Mouse (Mus musculus) heart, embryonic 10.5 days (tissue): ENCODE data around the gene Ppm1b. TPM values are rescaled to one million over a fixed set of nuclear protein-coding genes. Genes with fewer than 3 reads are reported as not detected.

Source experiments
- DNase-seq: peaks from one replicate; pipeline ENCODE4 v3.0.0-alpha.2; 2017; ENCODE audit warnings: low spot score
- H3K27ac ChIP-seq: fragments of 300-500 bp; sonication (generic); 2 replicates; pipeline ENCODE4 v1.5.1; 2016; ENCODE audit warnings: mild to moderate bottlenecking
- H3K27me3 ChIP-seq: fragments of 300-500 bp; sonication (generic); 2 replicates; pipeline ENCODE4 v1.6.1; 2016; ENCODE audit warnings: mild to moderate bottlenecking; ENCODE audit not compliant: poor library complexity, insufficient read depth, severe bottlenecking
- H3K36me3 ChIP-seq: fragments of 300-500 bp; sonication (generic); 2 replicates; pipeline ENCODE4 v1.6.1; 2016; ENCODE audit warnings: mild to moderate bottlenecking, moderate library complexity
- H3K4me1 ChIP-seq: fragments of 300-500 bp; sonication (generic); 2 replicates; pipeline ENCODE4 v1.6.1; 2016; ENCODE audit warnings: mild to moderate bottlenecking
- H3K4me3 ChIP-seq: fragments of 300-500 bp; sonication (generic); 2 replicates; pipeline ENCODE4 v1.5.1; 2016; ENCODE audit warnings: mild to moderate bottlenecking, moderate library complexity
- H3K9me3 ChIP-seq: fragments of 300-500 bp; sonication (generic); 2 replicates; pipeline ENCODE4 v1.6.1; 2016; ENCODE audit warnings: mild to moderate bottlenecking, moderate library complexity
- WGBS: fragments of 180-500 bp; shearing (Covaris S2); methylation state at CpG from one replicate; pipeline ENCODE4 v1.1.7; 2016; 5-methylcytosine and 5-hydroxymethylcytosine counted together
- polyA plus RNA-seq: library from polyadenylated mRNA; unstranded; fragments of >200 nt; fragmentation: Nextera tagmentation; extraction: Ambion mirVana; gene quantifications from 2 replicates; pipeline ENCODE4 v1.2.1, GENCODE M21; 2016

Gene Ppm1b
- polyA plus RNA-seq, 1 experiment from 2014 or later, result 74.3 TPM

DNA sequence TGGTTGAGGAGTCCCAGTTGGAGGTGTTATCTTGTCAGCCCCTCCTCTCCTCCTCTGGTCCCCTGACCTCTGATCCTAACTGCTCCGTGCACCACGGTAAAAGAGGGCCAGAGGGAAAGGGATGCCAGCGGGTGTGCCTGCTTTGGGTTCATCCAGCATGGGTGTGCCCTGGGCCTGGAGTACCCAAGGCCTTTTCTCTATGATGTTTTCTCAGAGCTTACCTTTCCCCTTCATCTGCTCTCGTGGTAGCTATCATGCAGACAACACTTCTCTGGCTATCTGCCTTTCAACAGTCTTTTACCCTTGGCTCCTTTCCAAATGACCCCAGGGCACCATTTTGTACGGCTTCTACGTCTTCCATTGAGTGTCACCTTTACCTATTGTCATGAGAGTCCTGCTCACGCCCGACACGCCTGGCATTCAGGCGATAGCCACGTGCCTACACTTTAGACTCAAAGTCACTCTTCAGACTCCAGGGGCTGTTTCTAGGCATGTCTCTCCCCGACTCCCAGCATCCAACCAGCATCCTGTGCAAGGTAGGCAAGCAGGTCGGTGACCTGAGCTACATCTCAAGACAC lies 15.2 kb upstream of the Ppm1b start:
- peaks cover 3% of the 10 kb centered on the region for H3K4me1 ChIP-seq
- no peak overlapping the region for H3K27ac ChIP-seq
- no peaks in the 10 kb centered on the region for H3K27me3 ChIP-seq
- no peaks in the 10 kb centered on the region for H3K36me3 ChIP-seq
- WGBS, result 74% methylated on average over 13 of the region's 13 CpGs
- H3K9me3 ChIP-seq, result no peaks in the 10 kb centered on the region
- no peak overlapping the region for H3K4me3 ChIP-seq
- DNase-seq, result no peak

DNA sequence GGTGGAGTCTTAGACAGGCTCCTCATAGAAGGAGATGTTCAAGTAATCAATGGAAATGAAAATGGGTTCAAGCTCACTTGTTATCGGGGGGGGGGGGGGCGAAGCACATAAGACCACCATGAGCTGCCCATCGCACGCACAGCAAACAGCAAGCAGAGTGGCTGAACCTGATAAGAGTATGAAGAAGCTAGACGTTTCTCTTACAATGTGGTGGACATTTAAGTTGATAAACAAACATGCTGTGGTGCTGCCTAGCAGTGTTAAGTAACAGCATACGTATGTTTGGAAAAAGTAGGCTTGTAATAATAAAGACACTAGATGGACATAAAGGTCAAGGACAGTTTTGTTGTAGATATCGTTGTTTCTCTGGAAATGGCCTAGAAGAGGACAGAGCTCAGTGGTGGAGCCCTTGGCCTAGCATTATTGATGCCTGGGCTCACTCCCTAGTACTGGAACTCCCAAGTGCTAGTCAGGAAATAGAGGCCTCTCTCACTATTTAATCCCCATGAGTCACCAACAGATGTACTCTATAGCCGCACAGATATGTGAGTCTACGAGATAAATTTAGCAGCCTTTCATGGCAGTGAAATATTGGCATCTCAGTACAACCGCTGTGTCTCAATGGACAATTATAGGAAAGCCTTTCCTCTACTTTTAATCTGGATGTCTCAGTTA lies 14.0 kb upstream of the Ppm1b start:
- Histone ChIP-seq H3K36me3 (no peaks in the 10 kb centered on the region), H3K27me3 (no peaks in the 10 kb centered on the region), H3K27ac (no peak overlapping the region), H3K9me3 (no peaks in the 10 kb centered on the region), H3K4me3 (no peak overlapping the region), H3K4me1 (peaks cover 3% of the 10 kb centered on the region)
- WGBS, result 64% methylated on average over 10 of the region's 10 CpGs
- DNase-seq, result no peak

DNA sequence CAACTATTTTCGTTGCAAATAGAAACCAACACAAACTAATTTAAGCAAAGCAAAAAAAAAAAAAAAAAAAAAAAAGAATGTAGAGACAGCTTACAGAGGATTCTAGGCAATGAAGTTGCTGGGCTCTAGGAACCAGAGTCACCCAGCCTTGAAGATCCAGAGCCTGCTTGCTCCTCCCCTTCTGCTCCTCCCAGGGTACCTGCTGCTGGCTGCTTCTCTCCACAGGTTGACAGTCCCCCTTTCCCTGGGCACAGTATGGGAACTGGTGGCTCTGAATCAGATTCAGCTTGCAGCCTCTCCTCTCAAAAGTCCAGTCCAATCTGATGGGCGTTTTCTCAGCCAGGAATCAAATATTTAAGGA lies 13.5 kb upstream of the Ppm1b start:
- 62% methylated on average over 2 of the region's 2 CpGs for WGBS
- Histone ChIP-seq H3K36me3 (no peaks in the 10 kb centered on the region), H3K27ac (no peak overlapping the region), H3K4me3 (no peak overlapping the region), H3K9me3 (no peaks in the 10 kb centered on the region), H3K27me3 (no peaks in the 10 kb centered on the region), H3K4me1 (peaks cover 3% of the 10 kb centered on the region)
- no peak for DNase-seq

DNA sequence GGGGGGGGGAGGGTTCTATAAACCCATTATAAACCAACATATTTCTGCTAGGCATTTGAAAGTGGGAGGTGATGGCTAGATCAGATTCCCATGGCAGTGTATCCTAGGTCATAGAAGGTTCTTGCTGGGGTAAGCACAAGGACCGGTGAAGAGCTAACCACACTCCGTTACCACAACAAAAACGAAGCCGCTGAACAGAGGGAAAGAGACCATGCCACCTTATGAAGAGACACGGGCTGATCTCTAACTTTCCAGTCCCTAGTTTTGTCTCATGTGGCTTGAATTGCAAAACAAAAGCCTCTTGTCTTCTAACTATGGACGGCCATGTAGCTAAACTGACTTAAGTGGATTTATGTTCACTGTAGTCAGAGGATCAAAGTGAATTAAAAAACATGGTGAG lies 12.2 kb upstream of the Ppm1b start:
- H3K4me3 ChIP-seq, result no peak overlapping the region
- H3K27me3 ChIP-seq, result no peaks in the 10 kb centered on the region
- no peaks in the 10 kb centered on the region for H3K9me3 ChIP-seq
- WGBS, result 90% methylated on average over 6 of the region's 6 CpGs
- DNase-seq, result no peak
- no peaks in the 10 kb centered on the region for H3K36me3 ChIP-seq
- H3K4me1 ChIP-seq, result peaks cover 3% of the 10 kb centered on the region
- no peak overlapping the region for H3K27ac ChIP-seq

DNA sequence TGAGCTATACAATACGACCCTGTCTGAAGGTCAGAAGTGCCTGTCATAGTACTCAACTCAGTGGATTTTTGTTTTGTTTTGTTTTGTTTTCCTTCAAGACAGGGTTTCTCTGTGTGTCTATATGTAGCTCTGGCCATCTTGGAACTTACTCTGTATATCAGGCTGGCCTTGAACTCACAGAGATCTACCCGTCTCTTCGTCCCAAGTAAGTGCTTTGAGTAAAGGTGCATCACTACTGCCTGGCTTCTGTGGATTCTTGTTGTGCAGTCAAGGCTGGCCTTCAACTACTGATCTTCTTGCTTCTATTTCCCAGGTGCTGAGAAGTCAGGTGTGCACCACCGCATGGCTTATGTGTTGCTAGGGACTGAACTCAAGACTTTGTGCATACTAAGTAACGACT lies 4.0 kb upstream of the Ppm1b start:
- Histone ChIP-seq H3K27ac (no peak overlapping the region), H3K27me3 (no peaks in the 10 kb centered on the region), H3K4me3 (no peak overlapping the region), H3K36me3 (no peaks in the 10 kb centered on the region), H3K9me3 (no peaks in the 10 kb centered on the region), H3K4me1 (no peaks in the 10 kb centered on the region)
- 90% methylated on average over 5 of the region's 5 CpGs for WGBS
- no peak for DNase-seq

DNA sequence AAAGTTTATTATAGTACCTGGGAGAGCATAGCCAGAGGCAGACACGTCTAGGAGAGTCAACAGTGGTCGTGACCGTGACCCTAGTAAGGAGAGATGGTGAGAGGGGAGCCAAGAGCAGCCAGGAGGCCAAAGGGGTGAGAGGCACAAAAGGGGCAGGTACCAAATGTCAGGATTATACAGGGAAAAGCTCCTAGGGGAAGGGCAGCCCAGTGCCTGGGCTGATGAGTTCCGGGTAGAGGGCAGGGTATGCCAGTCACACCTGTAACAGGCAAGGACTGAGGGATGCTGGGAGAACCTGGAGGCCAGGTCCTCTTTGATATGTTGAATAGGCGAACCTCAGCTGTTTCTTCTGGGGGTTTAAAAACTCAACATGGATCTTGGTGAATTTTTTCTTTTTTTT lies 2.8 kb upstream of the Ppm1b start:
- no peak for DNase-seq
- Histone ChIP-seq H3K27ac (no peak overlapping the region), H3K27me3 (no peaks in the 10 kb centered on the region), H3K9me3 (no peaks in the 10 kb centered on the region), H3K36me3 (no peaks in the 10 kb centered on the region), H3K4me1 (no peaks in the 10 kb centered on the region), H3K4me3 (no peak overlapping the region)
- WGBS, result 83% methylated on average over 5 of the region's 5 CpGs

DNA sequence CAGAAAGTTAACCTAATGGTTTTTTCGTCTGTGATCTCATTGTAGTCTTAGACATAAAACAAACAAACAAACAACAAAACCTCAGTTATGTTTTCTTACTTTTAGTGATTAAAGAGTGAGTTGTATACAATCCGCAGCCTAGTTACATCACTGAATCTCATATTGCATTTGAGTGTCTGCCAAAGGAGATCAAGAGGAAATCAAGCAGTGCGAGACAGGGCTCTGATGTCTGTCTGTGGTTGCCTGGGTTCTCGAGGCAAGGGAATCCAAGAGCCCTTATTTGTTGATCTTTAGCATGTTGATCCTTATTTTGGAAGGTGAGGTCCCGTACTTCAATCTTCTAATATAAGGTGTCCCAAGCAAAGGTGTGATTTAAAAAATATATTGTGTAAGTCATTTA lies 1.7 kb upstream of the Ppm1b start:
- 89% methylated on average over 5 of the region's 5 CpGs for WGBS
- Histone ChIP-seq H3K4me1 (peaks cover 10% of the 10 kb centered on the region), H3K27ac (no peak overlapping the region), H3K9me3 (no peaks in the 10 kb centered on the region), H3K27me3 (no peaks in the 10 kb centered on the region), H3K36me3 (no peaks in the 10 kb centered on the region), H3K4me3 (no peak overlapping the region)
- DNase-seq, result no peak

DNA sequence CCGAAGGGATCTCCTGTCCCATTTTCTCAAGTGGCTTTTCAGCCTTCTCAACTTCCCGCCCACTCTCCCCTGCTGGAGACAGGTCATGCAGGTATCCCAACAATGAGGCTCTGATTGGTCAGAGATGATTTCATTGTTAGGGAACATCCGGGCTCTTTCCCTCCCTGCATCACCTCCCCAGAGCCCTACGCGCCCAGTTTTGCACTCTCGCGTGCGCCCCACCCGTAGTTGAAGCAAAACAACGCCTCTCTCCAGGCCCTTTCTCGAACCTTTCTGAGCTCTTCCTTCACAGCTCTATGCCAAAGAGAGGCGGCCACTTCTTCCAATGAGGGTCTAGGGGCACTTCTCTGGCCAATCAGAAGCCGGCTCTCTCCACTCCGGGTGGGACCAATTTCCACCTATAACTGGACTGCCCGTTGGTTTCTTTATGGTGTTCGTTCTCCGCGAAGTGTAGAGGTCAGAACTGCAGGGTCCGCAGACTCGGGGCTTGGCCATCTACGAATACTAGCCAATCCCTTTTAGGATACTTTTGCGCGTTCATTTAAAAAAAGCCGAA lies 468 bp downstream of the Ppm1b start:
- Histone ChIP-seq H3K36me3 (no peaks in the 10 kb centered on the region), H3K9me3 (no peaks in the 10 kb centered on the region), H3K27me3 (no peaks in the 10 kb centered on the region), H3K27ac (peak overlapping the region; percentile 91), H3K4me3 (peak overlapping the region; percentile 98), H3K4me1 (peaks cover 16% of the 10 kb centered on the region)
- under 1% methylated on average over 24 of the region's 24 CpGs for WGBS
- peak; percentile 98 for DNase-seq

DNA sequence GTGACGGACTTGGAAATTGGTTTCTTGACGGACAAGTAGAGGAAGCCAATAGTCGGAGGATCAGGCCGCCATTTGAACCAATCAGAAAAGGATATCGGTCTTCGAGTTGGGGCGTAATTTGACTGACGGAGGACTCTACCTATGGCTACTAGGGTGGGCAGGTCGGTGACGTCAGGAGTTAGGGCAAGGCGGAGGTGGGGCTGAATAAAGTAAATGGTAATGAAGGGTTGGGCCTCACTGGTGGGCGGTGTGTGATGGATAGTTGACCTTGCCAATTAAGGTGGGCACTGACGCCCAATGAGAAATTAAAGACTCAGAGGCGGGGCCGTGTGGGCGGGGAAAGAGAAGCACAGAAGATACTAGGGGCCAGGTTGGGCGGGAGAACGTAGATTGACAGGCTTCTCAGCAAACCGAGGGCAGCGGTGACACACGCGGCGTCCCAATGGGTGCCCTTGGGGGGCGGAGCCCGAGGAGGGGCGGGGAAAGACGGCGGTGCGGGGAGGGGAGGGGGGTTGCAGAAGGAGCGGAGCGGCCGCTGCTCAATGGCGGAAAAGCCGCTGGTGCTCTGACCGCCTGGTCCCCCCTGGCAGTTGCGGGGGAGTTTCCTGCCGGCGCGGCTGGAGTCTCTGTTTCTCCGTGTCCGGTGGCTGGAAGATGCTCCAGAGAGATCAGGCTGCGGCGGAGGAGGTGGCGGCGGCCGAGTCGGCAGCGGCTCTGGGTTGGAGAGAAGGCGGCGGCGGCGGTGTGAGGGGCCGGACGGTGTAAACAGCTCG lies 1.1 kb downstream of the Ppm1b start:
- H3K4me3 ChIP-seq, result peak overlapping the region; percentile 98
- H3K36me3 ChIP-seq, result no peaks in the 10 kb centered on the region
- H3K9me3 ChIP-seq, result no peaks in the 10 kb centered on the region
- under 1% methylated on average over 55 of the region's 55 CpGs for WGBS
- H3K27me3 ChIP-seq, result no peaks in the 10 kb centered on the region
- peaks cover 16% of the 10 kb centered on the region for H3K4me1 ChIP-seq
- peak; percentile 100 for DNase-seq
- peak overlapping the region; percentile 98 for H3K27ac ChIP-seq

DNA sequence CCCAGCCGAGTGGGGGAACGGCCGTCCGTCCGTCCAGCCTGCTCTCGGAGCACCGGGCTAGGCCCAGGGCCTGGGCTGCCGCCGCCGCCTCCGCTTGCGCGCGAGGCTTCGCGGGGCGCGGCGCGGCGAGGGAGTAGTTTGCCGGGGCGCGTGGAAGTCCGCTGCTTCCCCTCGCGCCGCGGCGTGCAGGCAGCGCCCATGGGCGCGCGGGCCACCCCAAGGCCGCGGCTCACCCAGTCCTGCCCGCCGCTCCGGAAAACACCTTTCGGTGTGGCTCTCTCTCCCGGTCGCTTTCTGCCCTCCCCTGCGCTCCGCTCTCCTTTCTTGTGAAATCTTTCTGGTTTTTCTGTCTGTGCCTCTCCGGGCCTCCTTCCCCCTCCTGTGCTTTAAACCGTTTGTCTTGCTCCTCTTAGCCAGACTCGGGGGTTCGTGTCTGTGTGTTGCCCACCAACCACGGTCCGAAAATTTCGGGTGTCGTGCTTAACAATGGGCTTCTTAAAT lies 1.9 kb downstream of the Ppm1b start:
- Histone ChIP-seq H3K4me3 (peak overlapping the region; percentile 98), H3K27me3 (no peaks in the 10 kb centered on the region), H3K9me3 (no peaks in the 10 kb centered on the region), H3K36me3 (no peaks in the 10 kb centered on the region), H3K4me1 (peaks cover 16% of the 10 kb centered on the region), H3K27ac (peak overlapping the region; percentile 98)
- under 1% methylated on average over 46 of the region's 52 CpGs for WGBS
- peak; percentile 75 for DNase-seq

DNA sequence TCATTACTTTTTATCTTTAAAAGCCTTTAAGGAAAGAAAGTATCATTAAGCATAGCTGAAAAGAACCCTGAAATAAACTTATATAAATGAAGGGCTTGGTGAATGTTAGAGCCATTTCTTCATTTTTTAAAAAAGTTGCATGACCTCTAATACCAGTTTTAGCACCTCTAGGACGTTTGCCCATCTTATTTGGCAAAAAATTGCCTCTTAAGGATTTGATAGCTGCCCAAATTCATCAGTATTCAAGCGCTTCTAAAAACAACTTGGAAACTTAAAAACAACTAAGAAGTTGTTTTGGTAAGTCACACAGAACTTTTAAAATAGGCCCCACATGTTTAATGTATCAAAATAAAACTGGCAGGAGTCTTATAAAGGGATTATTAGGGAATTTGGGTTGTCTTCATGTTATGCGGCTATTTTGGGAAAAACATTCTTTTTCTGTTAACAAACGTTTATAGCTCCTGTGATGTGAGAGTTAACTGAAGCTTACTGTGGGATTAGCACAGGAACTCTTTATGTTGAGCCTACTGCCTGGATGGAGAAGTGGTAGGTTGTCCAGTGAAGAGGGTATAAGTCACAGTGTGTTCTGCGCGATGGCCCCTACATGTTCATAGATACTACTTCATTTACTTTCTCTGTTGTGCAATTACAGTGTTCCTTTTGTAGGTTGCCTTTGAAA lies 2.6 kb downstream of the Ppm1b start:
- H3K4me1 ChIP-seq, result peaks cover 16% of the 10 kb centered on the region
- WGBS, result 30% methylated on average over 6 of the region's 6 CpGs
- no peaks in the 10 kb centered on the region for H3K27me3 ChIP-seq
- peak; percentile 16 for DNase-seq
- peak overlapping the region; percentile 98; the same call in 1 of the 2 replicates for H3K27ac ChIP-seq
- no peaks in the 10 kb centered on the region for H3K9me3 ChIP-seq
- no peaks in the 10 kb centered on the region for H3K36me3 ChIP-seq
- H3K4me3 ChIP-seq, result peak overlapping the region; percentile 98

DNA sequence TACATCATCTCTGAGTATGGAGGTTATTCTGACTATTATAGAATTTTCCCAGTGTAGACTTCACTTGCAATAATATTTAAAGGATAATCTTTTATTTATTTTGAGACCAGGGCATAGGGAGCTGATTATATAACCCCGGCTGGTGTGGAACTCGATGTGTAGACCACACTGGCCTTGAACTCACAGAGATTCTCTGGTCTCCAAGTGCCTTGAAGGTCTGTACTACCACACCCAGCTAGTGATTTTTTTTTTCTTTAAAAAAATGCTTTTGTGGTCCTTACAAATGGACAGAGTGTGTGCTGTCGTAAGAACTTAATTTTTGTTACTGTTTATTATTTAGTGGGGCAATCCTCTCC lies 3.1 kb downstream of the Ppm1b start:
- peak; percentile 31 for DNase-seq
- peaks cover 16% of the 10 kb centered on the region for H3K4me1 ChIP-seq
- 73% methylated on average over 3 of the region's 3 CpGs for WGBS
- H3K4me3 ChIP-seq, result peak overlapping the region; percentile 98
- H3K27me3 ChIP-seq, result no peaks in the 10 kb centered on the region
- H3K9me3 ChIP-seq, result no peaks in the 10 kb centered on the region
- peaks cover under 1% of the 10 kb centered on the region; the same call in 1 of the 2 replicates for H3K36me3 ChIP-seq
- no peak overlapping the region for H3K27ac ChIP-seq
